Mouse (Mus musculus): ENCODE measurements around the gene Ngb.

GRCm38 (mm10) chr12:87148136-87148535 lies 45.8 kb upstream of the Ngb start:
- TF ChIP-seq CTCF (IDR thresholded peaks at IDR 0.05; ENCODE audit: low read depth) (no peak), EP300 (IDR thresholded peaks at IDR 0.05; ENCODE audit: low read depth) (no peak)
